Mouse (Mus musculus) midbrain, embryonic 12.5 days (tissue): Measurements from ENCODE around the gene Klhl20. TPM values are rescaled to one million over a fixed set of nuclear protein-coding genes. Genes with fewer than 3 reads are reported as not detected.

Source experiments
- polyA plus RNA-seq: library from polyadenylated mRNA; unstranded; fragments of >200 nt; fragmentation: Nextera tagmentation; extraction: Ambion mirVana; gene quantifications from 2 replicates; pipeline ENCODE4 v1.2.1, GENCODE M21; 2016

The Klhl20 gene
- polyA plus RNA-seq, 1 experiment from 2014 or later = 20.4 TPM

Other genes starting within 250 kb of the Klhl20 start
- 9.9 and 11.4 TPM in 2 replicates for gene Rc3h1, start 225.1 kb downstream of the Klhl20 start, polyA plus RNA-seq
- gene Serpinc1, start 152.9 kb downstream of the Klhl20 start, polyA plus RNA-seq = 3.1 and 3.2 TPM in 2 replicates
- 11.3 and 12.4 TPM in 2 replicates for gene Zbtb37, start 96.7 kb downstream of the Klhl20 start, polyA plus RNA-seq
- 39.1 and 44.7 TPM in 2 replicates for gene Dars2, start 60.9 kb downstream of the Klhl20 start, polyA plus RNA-seq
- gene Cenpl, start 60.8 kb downstream of the Klhl20 start, polyA plus RNA-seq = 32.2 and 32.3 TPM in 2 replicates
- gene Ankrd45, start 11.2 kb upstream of the Klhl20 start, polyA plus RNA-seq = 5.7 and 6.0 TPM in 2 replicates
- 0.32 and 0.47 TPM in 2 replicates for gene Tex50, start 27.8 kb upstream of the Klhl20 start, polyA plus RNA-seq
- gene Prdx6, start 119.7 kb upstream of the Klhl20 start, polyA plus RNA-seq = 287 and 297 TPM in 2 replicates